In the genomic region with DNA sequence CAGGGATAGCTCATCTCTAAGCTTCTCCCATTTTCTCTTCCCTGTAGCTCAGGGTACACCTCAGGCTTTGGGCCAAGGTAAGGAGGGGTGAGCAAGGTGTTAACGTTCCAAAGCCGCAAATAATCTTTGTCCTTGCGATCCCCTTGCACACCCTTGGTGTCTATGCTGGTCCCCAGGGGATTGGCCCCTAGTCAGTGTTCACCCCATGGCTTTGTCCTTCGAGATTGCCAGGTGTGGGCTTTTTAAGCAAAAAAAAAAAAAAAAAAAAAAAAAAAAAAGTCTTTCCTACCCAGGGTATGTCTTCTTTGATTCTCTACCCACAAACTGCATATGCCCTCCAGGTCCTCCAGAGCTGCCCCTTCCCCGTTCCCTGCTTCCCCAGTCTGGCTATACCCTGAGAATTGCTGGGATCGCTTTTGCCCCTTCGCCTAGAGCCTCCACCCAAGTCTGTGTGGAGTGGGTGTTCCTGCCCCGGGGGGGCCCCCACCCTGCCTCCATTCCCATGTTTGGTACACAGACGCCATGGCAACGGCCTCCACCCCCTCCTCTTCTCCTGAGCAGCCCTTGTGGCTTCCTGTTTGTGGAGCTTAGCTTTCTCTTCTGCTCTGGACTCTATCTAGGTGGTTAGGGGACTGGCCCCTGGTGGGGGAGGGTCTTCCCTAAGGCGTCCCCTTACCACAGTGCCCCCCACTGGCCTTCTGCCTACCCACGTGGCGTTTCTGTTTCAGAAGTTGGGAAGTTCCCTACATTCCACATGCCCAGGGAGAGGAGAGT, we compare ENCODE assay signal across 8 mouse cellular contexts. TPM values are rescaled to one million over a fixed set of nuclear protein-coding genes. Genes with fewer than 3 reads are reported as not detected.
A peak's percentile ranks its signal among the peaks of the same experiment; 100 is the strongest.
DNase-seq lines count a peak whose midpoint lies in the region; ATAC-seq and TF ChIP-seq lines count a peak whose summit lies in the region.

No protein-coding gene starts in this region.

- TF ChIP-seq POLR2A in thymus, adult 2 months (IDR thresholded peaks at IDR 0.05; ENCODE audit: control insufficient read depth, extremely low read depth, insufficient read depth, low read length, poor library complexity) = no peak

- H3K27me3 ChIP-seq in forebrain, postnatal 0 days (ENCODE audit: insufficient read depth, low read length) = peaks cover 23% of the 10 kb centered on the region
- H3K27me3 ChIP-seq in hindbrain, embryonic 13.5 days = peaks cover 58% of the 10 kb centered on the region
- peaks cover 26% of the 10 kb centered on the region for H3K27me3 ChIP-seq in midbrain, embryonic 16.5 days (ENCODE audit: control insufficient read depth, insufficient read depth, low read depth, low read length)
- no peaks in the 10 kb centered on the region for H3K27me3 ChIP-seq in thymus, adult 2 months (ENCODE audit: control insufficient read depth, insufficient read depth, low read length)

- 0 out of 2 replicates have a peak overlapping the region, but pooled peaks have one; percentile 9 for H3K27ac ChIP-seq in forebrain, postnatal 0 days (ENCODE audit: low read depth, low read length)
- no peak overlapping the region; the same call in 1 of the 2 replicates for H3K27ac ChIP-seq in hindbrain, embryonic 13.5 days
- H3K27ac ChIP-seq in midbrain, embryonic 16.5 days (ENCODE audit: low read length) = 0 out of 2 replicates have a peak overlapping the region, but pooled peaks have one; percentile 15
- peak overlapping the region; percentile 53 for H3K27ac ChIP-seq in thymus, adult 2 months (ENCODE audit: control insufficient read depth, insufficient read depth, low read length)

- DNase-seq in B cell, adult 2 months = peak; percentile 87 to 88
- peak; percentile 36 to 61 for DNase-seq in adrenal gland, adult 18-20 months (ENCODE audit: low spot score in 2 of 2)
- no peak for DNase-seq in forebrain, postnatal 0 days
- peak; percentile 48 for DNase-seq in liver
- DNase-seq in thymus, adult 2 months = peak; percentile 82
- no peak for DNase-seq in frontal cortex, postnatal 14 days (ENCODE audit: low spot score in 2 of 2)

- TF ChIP-seq CTCF in forebrain, postnatal 0 days (IDR thresholded peaks at IDR 0.05; ENCODE audit: low read depth) = no peak
- TF ChIP-seq CTCF in thymus, adult 2 months (IDR thresholded peaks at IDR 0.05; ENCODE audit: borderline replicate concordance, control insufficient read depth, extremely low read depth, insufficient read depth, low read length, poor library complexity) = no peak

- WGBS in forebrain, postnatal 0 days = 35% methylated on average over 13 of the region's 13 CpGs
- 26% methylated on average over 13 of the region's 13 CpGs for WGBS in hindbrain, embryonic 13.5 days
- 34% methylated on average over 13 of the region's 13 CpGs for WGBS in midbrain, embryonic 16.5 days
- under 1% methylated on average over 13 of the region's 13 CpGs for WGBS in thymus, adult 2 months

- peaks cover 23% of the 10 kb centered on the region for H3K36me3 ChIP-seq in forebrain, postnatal 0 days (ENCODE audit: insufficient read depth)
- H3K36me3 ChIP-seq in hindbrain, embryonic 13.5 days = peaks cover 26% of the 10 kb centered on the region
- H3K36me3 ChIP-seq in midbrain, embryonic 16.5 days (ENCODE audit: control insufficient read depth, insufficient read depth, low read length) = peaks cover 16% of the 10 kb centered on the region
- peaks cover 7% of the 10 kb centered on the region for H3K36me3 ChIP-seq in thymus, adult 2 months (ENCODE audit: control insufficient read depth, insufficient read depth, low read length)

- peak overlapping the region; percentile 48 for H3K4me2 ChIP-seq in forebrain, postnatal 0 days (ENCODE audit: low read depth)
- peak overlapping the region; percentile 56 for H3K4me2 ChIP-seq in hindbrain, embryonic 13.5 days
- peak overlapping the region; percentile 58 for H3K4me2 ChIP-seq in midbrain, embryonic 16.5 days (ENCODE audit: low read length)

- no peaks in the 10 kb centered on the region for H3K9me3 ChIP-seq in forebrain, postnatal 0 days (ENCODE audit: low read length)
- no peaks in the 10 kb centered on the region for H3K9me3 ChIP-seq in hindbrain, embryonic 13.5 days
- no peaks in the 10 kb centered on the region for H3K9me3 ChIP-seq in midbrain, embryonic 16.5 days (replicated peaks; ENCODE audit: control insufficient read depth, low read length, poor library complexity, severe bottlenecking)

- peak overlapping the region; percentile 38 for H3K4me3 ChIP-seq in forebrain, postnatal 0 days (ENCODE audit: low read depth, low read length)
- H3K4me3 ChIP-seq in hindbrain, embryonic 13.5 days = peak overlapping the region; percentile 42
- peak overlapping the region; percentile 40; the same call in 1 of the 2 replicates for H3K4me3 ChIP-seq in midbrain, embryonic 16.5 days (ENCODE audit: low read depth, low read length)
- H3K4me3 ChIP-seq in thymus, adult 2 months (ENCODE audit: control insufficient read depth, insufficient read depth, low read length) = peak overlapping the region; percentile 77

- H3K9ac ChIP-seq in forebrain, postnatal 0 days = no peak overlapping the region
- 0 out of 2 replicates have a peak overlapping the region, but pooled peaks have one; percentile 65 for H3K9ac ChIP-seq in hindbrain, embryonic 13.5 days
- H3K9ac ChIP-seq in midbrain, embryonic 16.5 days (ENCODE audit: low read depth, low read length) = no peak overlapping the region; the same call in 1 of the 2 replicates

- H3K4me1 ChIP-seq in forebrain, postnatal 0 days (ENCODE audit: insufficient read depth) = peaks cover 4% of the 10 kb centered on the region; the same call in 1 of the 2 replicates
- H3K4me1 ChIP-seq in hindbrain, embryonic 13.5 days (replicated peaks) = peaks cover 52% of the 10 kb centered on the region
- peaks cover 32% of the 10 kb centered on the region for H3K4me1 ChIP-seq in midbrain, embryonic 16.5 days (ENCODE audit: control insufficient read depth, insufficient read depth, low read length)
- peaks cover 31% of the 10 kb centered on the region for H3K4me1 ChIP-seq in thymus, adult 2 months (replicated peaks; ENCODE audit: control insufficient read depth, insufficient read depth, low read length)

- ATAC-seq in forebrain, postnatal 0 days = peak; percentile 26
- ATAC-seq in hindbrain, embryonic 13.5 days (ENCODE audit: low FRiP score) = peak; percentile 6; the same call in 1 of the 2 replicates
- no peak for ATAC-seq in midbrain, embryonic 16.5 days

RNA-seq across cellular contexts. Expression of gene Tagln2, which starts 1.7 kb away (rescaled TPM):
- 10 to 100 TPM; 64.7 to 65.1 TPM for total RNA-seq in adrenal gland, adult 18-20 months (2021)
- total RNA-seq in forebrain, postnatal 0 days (2014; rRNA removed) = 31.5 and 33.8 TPM in 2 replicates
- polyA plus RNA-seq in forebrain, postnatal 0 days (2015; fragmentation: Nextera tagmentation; extraction: Ambion mirVana) = 42.8 and 48.5 TPM in 2 replicates
- 67.8 and 72.3 TPM in 2 replicates for polyA plus RNA-seq in hindbrain, embryonic 13.5 days (2015; fragmentation: Nextera tagmentation; extraction: Ambion mirVana)
- polyA plus RNA-seq in midbrain, embryonic 16.5 days (2015; fragmentation: Nextera tagmentation; extraction: Ambion mirVana) = 47.3 and 53.0 TPM in 2 replicates
- polyA plus RNA-seq in thymus, adult 2 months (2012; rRNA removed) = 178 and 183 TPM in 2 replicates

RNA-seq across cellular contexts. Expression of gene Cfap45, which starts 19.0 kb away (rescaled TPM):
- total RNA-seq in adrenal gland, adult 18-20 months (2021) = under 1 TPM; 0.35 to 0.40 TPM
- 3.0 and 5.1 TPM in 2 replicates for total RNA-seq in forebrain, postnatal 0 days (2014; rRNA removed)
- polyA plus RNA-seq in forebrain, postnatal 0 days (2015; fragmentation: Nextera tagmentation; extraction: Ambion mirVana) = 3.9 and 5.5 TPM in 2 replicates
- polyA plus RNA-seq in hindbrain, embryonic 13.5 days (2015; fragmentation: Nextera tagmentation; extraction: Ambion mirVana) = 3.7 and 5.2 TPM in 2 replicates
- polyA plus RNA-seq in midbrain, embryonic 16.5 days (2015; fragmentation: Nextera tagmentation; extraction: Ambion mirVana) = 4.0 and 4.7 TPM in 2 replicates
- 0.15 and 0.56 TPM in 2 replicates for polyA plus RNA-seq in thymus, adult 2 months (2012; rRNA removed)

RNA-seq across cellular contexts. Expression of gene Igsf9, which starts 20.0 kb away (rescaled TPM):
- 1 to 10 TPM; 1.1 to 3.2 TPM for total RNA-seq in adrenal gland, adult 18-20 months (2021)
- 35.3 and 36.2 TPM in 2 replicates for total RNA-seq in forebrain, postnatal 0 days (2014; rRNA removed)
- 13.3 and 25.6 TPM in 2 replicates for polyA plus RNA-seq in forebrain, postnatal 0 days (2015; fragmentation: Nextera tagmentation; extraction: Ambion mirVana)
- polyA plus RNA-seq in hindbrain, embryonic 13.5 days (2015; fragmentation: Nextera tagmentation; extraction: Ambion mirVana) = 57.4 and 62.6 TPM in 2 replicates
- 73.0 and 74.4 TPM in 2 replicates for polyA plus RNA-seq in midbrain, embryonic 16.5 days (2015; fragmentation: Nextera tagmentation; extraction: Ambion mirVana)
- 16.4 and 20.3 TPM in 2 replicates for polyA plus RNA-seq in thymus, adult 2 months (2012; rRNA removed)

RNA-seq across cellular contexts. Expression of gene Slamf9, which starts 26.4 kb away (rescaled TPM):
- 1 to 10 TPM; 3.4 to 5.0 TPM for total RNA-seq in adrenal gland, adult 18-20 months (2021)
- 0.15 and 0.43 TPM in 2 replicates for total RNA-seq in forebrain, postnatal 0 days (2014; rRNA removed)
- 0.21 and 0.30 TPM in 2 replicates for polyA plus RNA-seq in forebrain, postnatal 0 days (2015; fragmentation: Nextera tagmentation; extraction: Ambion mirVana)
- polyA plus RNA-seq in hindbrain, embryonic 13.5 days (2015; fragmentation: Nextera tagmentation; extraction: Ambion mirVana) = 0.34 TPM in 1 of 2 replicates, not detected in the other
- polyA plus RNA-seq in midbrain, embryonic 16.5 days (2015; fragmentation: Nextera tagmentation; extraction: Ambion mirVana) = 0.23 and 0.37 TPM in 2 replicates
- polyA plus RNA-seq in thymus, adult 2 months (2012; rRNA removed) = 4.3 and 7.3 TPM in 2 replicates

RNA-seq across cellular contexts. Expression of gene Vsig8, which starts 54.2 kb away (rescaled TPM):
- under 1 TPM in 1 of 2 experiments, not detected in 1; 0.40 TPM for total RNA-seq in adrenal gland, adult 18-20 months (2021)
- total RNA-seq in forebrain, postnatal 0 days (2014; rRNA removed) = 0.71 and 1.0 TPM in 2 replicates
- 0.45 and 0.67 TPM in 2 replicates for polyA plus RNA-seq in forebrain, postnatal 0 days (2015; fragmentation: Nextera tagmentation; extraction: Ambion mirVana)
- polyA plus RNA-seq in hindbrain, embryonic 13.5 days (2015; fragmentation: Nextera tagmentation; extraction: Ambion mirVana) = 0.17 and 0.18 TPM in 2 replicates
- 0.72 and 1.3 TPM in 2 replicates for polyA plus RNA-seq in midbrain, embryonic 16.5 days (2015; fragmentation: Nextera tagmentation; extraction: Ambion mirVana)
- 1.8 and 1.9 TPM in 2 replicates for polyA plus RNA-seq in thymus, adult 2 months (2012; rRNA removed)

Comparison
In these comparisons a context has a peak if more than half of its experiments do, and no peak if none do; other contexts are left out.
1. DNase-seq: peak in B cell, adult 2 months (2 of 2), adrenal gland, adult 18-20 months (2 of 2), liver (single experiment) and thymus, adult 2 months (single experiment); none in forebrain, postnatal 0 days (single experiment) and frontal cortex, postnatal 14 days (0 of 2).
2. Peak in every context shown above with its lines, with median percentiles within 50 percentile points of each other: H3K4me2 ChIP-seq and H3K4me3 ChIP-seq.